Mouse (Mus musculus) olfactory bulb, adult 2 months (tissue): ENCODE results near the gene Samd13. TPM values are rescaled to one million over a fixed set of nuclear protein-coding genes. Genes with fewer than 3 reads are reported as not detected.
A peak's percentile ranks its signal among the peaks of the same experiment; 100 is the strongest.

ENCODE experiments used
- H3K27ac ChIP-seq: fragments of 200-500 bp; 2 replicates; pipeline ENCODE4 v1.5.1; 2012; ENCODE audit warnings: low read depth, low read length; ENCODE audit not compliant: insufficient read depth
- H3K4me1 ChIP-seq: fragments of 200-500 bp; 2 replicates; pipeline ENCODE4 v1.6.1; 2012; ENCODE audit warnings: low read length; ENCODE audit not compliant: control insufficient read depth, insufficient read depth
- H3K4me3 ChIP-seq: fragments of 200-500 bp; 2 replicates; pipeline ENCODE4 v1.5.1; 2012; ENCODE audit warnings: mild to moderate bottlenecking, low read depth, low read length, moderate library complexity; ENCODE audit not compliant: insufficient read depth
- CTCF ChIP-seq: fragments of 200-500 bp; IDR thresholded peaks from 2 replicates; pipeline ENCODE4 v1.5.1; 2012; ENCODE audit warnings: low read depth, mild to moderate bottlenecking, low read length, moderate library complexity; ENCODE audit not compliant: insufficient read depth
- POLR2A ChIP-seq: fragments of 200-500 bp; IDR thresholded peaks from 2 replicates; pipeline ENCODE4 v1.6.1; 2012; ENCODE audit warnings: mild to moderate bottlenecking, low read depth, low read length, moderate library complexity; ENCODE audit not compliant: insufficient read depth
- WGBS: fragments of 180-500 bp; shearing (Covaris S2); methylation state at CpG from one replicate; pipeline ENCODE4 v1.1.7; 2018; 5-methylcytosine and 5-hydroxymethylcytosine counted together
- polyA plus RNA-seq: library from polyadenylated mRNA; stranded (reverse); fragments of >200 nt; gene quantifications from 2 replicates; pipeline ENCODE4 v1.2.4, GENCODE M21; 2012; ENCODE audit warnings: low replicate concordance; ENCODE audit not compliant: missing spikeins, insufficient read depth, insufficient read length

Gene Samd13
- not detected in 2 replicates for polyA plus RNA-seq

DNA sequence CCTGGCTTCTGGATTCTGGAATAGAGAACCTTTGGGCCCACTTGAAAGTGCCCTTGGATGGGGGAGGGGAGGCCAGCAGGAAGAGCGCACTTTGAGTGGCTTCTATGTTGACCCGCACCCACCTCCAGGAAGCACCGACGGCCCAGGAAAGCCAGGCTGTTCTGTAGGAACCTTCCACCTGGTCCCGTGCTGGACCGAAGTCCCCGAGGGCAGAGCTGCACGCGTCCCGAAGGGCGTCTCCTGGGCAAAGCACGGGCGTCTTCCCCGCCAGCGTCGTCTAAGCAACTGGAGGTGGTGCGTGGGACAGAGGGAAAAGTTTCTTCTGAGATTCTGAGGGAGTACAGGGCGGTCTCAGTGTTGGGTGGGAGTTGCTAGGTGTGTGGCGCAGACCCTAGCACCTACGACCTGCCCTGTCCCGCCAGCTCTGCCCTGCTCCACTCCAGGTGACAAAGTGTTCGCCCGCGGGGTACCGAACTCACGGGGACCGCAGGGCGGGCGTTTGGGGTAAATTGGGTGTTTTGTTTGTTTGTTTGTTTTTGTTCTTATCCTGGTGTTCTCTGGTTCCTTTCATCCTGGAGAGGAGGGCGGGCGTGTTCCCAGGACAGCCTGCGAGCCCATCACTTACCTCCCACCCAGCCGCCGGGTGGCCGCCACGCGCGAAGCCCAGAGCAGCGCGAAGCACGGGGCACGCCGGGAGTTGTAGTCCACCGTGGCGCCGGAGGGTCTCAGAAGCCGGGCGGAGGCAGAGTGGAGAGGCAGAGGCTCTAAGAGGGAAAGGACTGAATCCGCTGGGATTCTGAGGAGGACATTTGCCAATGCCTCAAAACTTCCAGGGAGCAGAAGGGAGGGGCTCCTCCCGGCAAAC, at the start of gene Samd13:
TSS of gene Samd13 (minus strand) at position 782 of the 865 bp plus-strand sequence.
- Histone ChIP-seq H3K27ac (no peak within 1 kb of the TSS), H3K4me1 (peaks cover 4% of the 10 kb centered on the region), H3K4me3 (peak within 1 kb of the TSS; percentile 47)
- 3% methylated on average over 50 of the region's 50 CpGs for WGBS
- TF ChIP-seq CTCF (no peak), POLR2A (no peak)

- no peak overlapping the region for H3K27ac ChIP-seq
- H3K4me3 ChIP-seq = no peak overlapping the region
- WGBS = 95% methylated on average over 11 of the region's 11 CpGs
- TF ChIP-seq POLR2A (no peak), CTCF (no peak)
- no peaks in the 10 kb centered on the region for H3K4me1 ChIP-seq
Observed at GRCm38 (mm10) chr3:146731499-146731898, 46.1 kb upstream of the Samd13 start.

- Histone ChIP-seq H3K27ac (no peak overlapping the region), H3K4me1 (no peaks in the 10 kb centered on the region), H3K4me3 (no peak overlapping the region)
- 45% methylated on average over 3 of the region's 3 CpGs for WGBS
- no peak for TF ChIP-seq POLR2A
- TF ChIP-seq CTCF = no peak
Observed at GRCm38 (mm10) chr3:146723037-146723436, 37.6 kb upstream of the Samd13 start.

GRCm38 (mm10) chr3:146719696-146720095, 34.3 kb upstream of the Samd13 start:
- TF ChIP-seq POLR2A (no peak), CTCF (no peak)
- Histone ChIP-seq H3K4me3 (no peak overlapping the region), H3K4me1 (no peaks in the 10 kb centered on the region), H3K27ac (no peak overlapping the region)
- 84% methylated on average over 4 of the region's 4 CpGs for WGBS

- no peak overlapping the region for H3K27ac ChIP-seq
- no peak overlapping the region for H3K4me3 ChIP-seq
- no peak for TF ChIP-seq CTCF
- no peak for TF ChIP-seq POLR2A
- no peaks in the 10 kb centered on the region for H3K4me1 ChIP-seq
- WGBS = 83% methylated on average over 5 of the region's 5 CpGs
Observed at GRCm38 (mm10) chr3:146718251-146718650, 32.9 kb upstream of the Samd13 start.

GRCm38 (mm10) chr3:146712305-146712704, 26.9 kb upstream of the Samd13 start:
- Histone ChIP-seq H3K4me3 (no peak overlapping the region), H3K27ac (no peak overlapping the region), H3K4me1 (peaks cover 5% of the 10 kb centered on the region; the same call in 1 of the 2 replicates)
- no peak for TF ChIP-seq CTCF
- TF ChIP-seq POLR2A = no peak
- 86% methylated on average over 7 of the region's 7 CpGs for WGBS

- Histone ChIP-seq H3K27ac (no peak overlapping the region), H3K4me3 (no peak overlapping the region), H3K4me1 (peaks cover 5% of the 10 kb centered on the region; the same call in 1 of the 2 replicates)
- 47% methylated on average over 6 of the region's 6 CpGs for WGBS
- TF ChIP-seq CTCF = no peak
- no peak for TF ChIP-seq POLR2A
Observed at GRCm38 (mm10) chr3:146711559-146711958, 26.2 kb upstream of the Samd13 start.

- no peak overlapping the region for H3K4me3 ChIP-seq
- peaks cover 5% of the 10 kb centered on the region; the same call in 1 of the 2 replicates for H3K4me1 ChIP-seq
- 42% methylated on average over 7 of the region's 7 CpGs for WGBS
- TF ChIP-seq CTCF = no peak
- TF ChIP-seq POLR2A = no peak
- H3K27ac ChIP-seq = no peak overlapping the region
Observed at GRCm38 (mm10) chr3:146711084-146711483, 25.7 kb upstream of the Samd13 start.

DNA sequence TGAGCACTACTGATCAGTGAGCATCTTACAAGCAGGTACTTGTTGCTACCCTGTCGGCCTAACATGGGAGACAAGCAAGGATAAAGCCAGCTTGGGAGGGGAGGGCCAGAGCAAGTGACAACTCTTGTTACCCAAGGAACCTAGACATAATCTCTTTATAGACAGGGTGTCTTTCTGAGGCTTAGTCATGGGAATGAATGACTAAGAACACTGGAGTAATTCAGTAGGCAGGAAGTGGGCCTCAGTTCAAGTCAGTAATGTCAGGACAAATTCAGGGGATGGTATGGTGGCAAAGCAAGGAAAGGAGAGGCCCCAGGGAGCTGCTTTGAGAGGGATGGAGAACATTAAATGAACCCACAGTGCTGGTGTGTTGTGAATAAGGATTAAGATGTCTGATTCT, 23.7 kb upstream of the Samd13 start:
- TF ChIP-seq POLR2A (no peak), CTCF (no peak)
- H3K4me1 ChIP-seq = peaks cover 5% of the 10 kb centered on the region; the same call in 1 of the 2 replicates
- H3K27ac ChIP-seq = no peak overlapping the region
- no peak overlapping the region for H3K4me3 ChIP-seq
- 55% methylated on average over 1 of the region's 1 CpGs for WGBS
